Mouse (Mus musculus) cerebellum, adult 11 months (tissue): ENCODE measurements around the gene Pnmal1.

Experiments used
- DNase-seq: peaks from one replicate; pipeline ENCODE4 v3.0.0; 2022

Gene Pnmal1

GRCm38 (mm10) chr7:16999650-17000049, 40.2 kb downstream of the Pnmal1 start:
- peak; percentile 89 for DNase-seq

GRCm38 (mm10) chr7:17002375-17003195, 43.1 kb downstream of the Pnmal1 start:
- DNase-seq: peak; percentile 86

- DNase-seq: peak; percentile 69
Observed at GRCm38 (mm10) chr7:17003230-17003960, 43.9 kb downstream of the Pnmal1 start.

- no peak for DNase-seq
Observed at GRCm38 (mm10) chr7:17004716-17005115, 45.2 kb downstream of the Pnmal1 start.

- DNase-seq: no peak
Observed at GRCm38 (mm10) chr7:17007300-17007699, 47.8 kb downstream of the Pnmal1 start.

GRCm38 (mm10) chr7:17009326-17010009, 50.0 kb downstream of the Pnmal1 start:
- DNase-seq: no peak

GRCm38 (mm10) chr7:17010010-17010347, 50.5 kb downstream of the Pnmal1 start:
- no peak for DNase-seq

GRCm38 (mm10) chr7:17011909-17012590, 52.6 kb downstream of the Pnmal1 start:
- no peak for DNase-seq
